Mouse (Mus musculus) hindbrain, postnatal 0 days (tissue): Measurements from ENCODE around the gene Itpripl1. TPM values are rescaled to one million over a fixed set of nuclear protein-coding genes. Genes with fewer than 3 reads are reported as not detected.

Source experiments
- ATAC-seq: fragments of 200-750 bp; cut with Nextera tagmentation; 2 replicates; pipeline ENCODE4 v1.8.0; 2017; ENCODE audit warnings: mild to moderate bottlenecking, moderate TSS enrichment, moderate library complexity
- DNase-seq: peaks from one replicate; pipeline ENCODE4 v3.0.0-alpha.2; 2015; ENCODE audit warnings: low spot score
- H3K27ac ChIP-seq: fragments of 300-500 bp; sonication (generic); 2 replicates; pipeline ENCODE4 v1.5.1; 2014; ENCODE audit warnings: mild to moderate bottlenecking
- H3K27me3 ChIP-seq: fragments of 300-500 bp; sonication (generic); 2 replicates; pipeline ENCODE4 v1.6.1; 2014; ENCODE audit warnings: low read length, mixed read lengths; ENCODE audit not compliant: insufficient read depth
- H3K36me3 ChIP-seq: fragments of 300-500 bp; sonication (generic); 2 replicates; pipeline ENCODE4 v1.6.1; 2014; ENCODE audit warnings: low read length, mixed read lengths; ENCODE audit not compliant: insufficient read depth
- H3K4me1 ChIP-seq: fragments of 300-500 bp; sonication (generic); 2 replicates; pipeline ENCODE4 v1.6.1; 2014; ENCODE audit warnings: antibody characterized with exemption, low read length, mixed read lengths; ENCODE audit not compliant: insufficient read depth
- H3K4me2 ChIP-seq: fragments of 300-500 bp; sonication (generic); 2 replicates; pipeline ENCODE4 v1.6.1; 2014; ENCODE audit warnings: low read depth, mild to moderate bottlenecking, low read length, moderate library complexity, mixed read lengths
- H3K4me3 ChIP-seq: fragments of 300-500 bp; sonication (generic); 2 replicates; pipeline ENCODE4 v1.5.1; 2014; ENCODE audit warnings: low read length
- H3K9ac ChIP-seq: fragments of 300-500 bp; sonication (generic); replicated peaks from 2 replicates; pipeline ENCODE4 v1.6.1; 2014; ENCODE audit warnings: mild to moderate bottlenecking, low read length, moderate library complexity, mixed read lengths
- H3K9me3 ChIP-seq: fragments of 300-500 bp; sonication (generic); 2 replicates; pipeline ENCODE4 v1.6.1; 2016; ENCODE audit warnings: low read length, mixed read lengths
- CTCF ChIP-seq: IDR thresholded peaks from 2 replicates; pipeline ENCODE4 v1.5.1; 2016; ENCODE audit warnings: antibody characterized with exemption, control low read depth, low read depth
- WGBS: fragments of 180-500 bp; shearing (Covaris S2); extraction: QIAGEN DNeasy Blood & Tissue Kit; methylation state at CpG from one replicate; pipeline ENCODE4 v1.1.7; 2014; 5-methylcytosine and 5-hydroxymethylcytosine counted together
- polyA plus RNA-seq: library from polyadenylated mRNA; unstranded; fragments of >200 nt; fragmentation: Nextera tagmentation; extraction: Ambion mirVana; gene quantifications from 2 replicates; pipeline ENCODE4 v1.2.1, GENCODE M21; 2015
- total RNA-seq: library from RNA; depleted of rRNA; stranded (reverse); fragments of >200 nt; gene quantifications from 2 replicates; pipeline ENCODE4 v1.2.3, GENCODE M21; 2014

Itpripl1 gene
- total and polyA plus RNA-seq, 2 experiments from 2014 or later = 11.0 to 14.6 TPM

- 14% methylated on average over 6 of the region's 6 CpGs for WGBS
- Histone ChIP-seq H3K4me1 (0 out of 2 replicates have a peak, but pooled peaks cover 3% of the 10 kb centered on the region), H3K27ac (no peak overlapping the region), H3K27me3 (no peaks in the 10 kb centered on the region), H3K9ac (peak overlapping the region; percentile 47; the same call in 1 of the 2 replicates), H3K36me3 (no peaks in the 10 kb centered on the region), H3K4me3 (peak overlapping the region; percentile 47), H3K4me2 (peak overlapping the region; percentile 68), H3K9me3 (no peaks in the 10 kb centered on the region)
- peak; percentile 18; the same call in 1 of the 2 replicates for ATAC-seq
- no peak for DNase-seq
- no peak for TF ChIP-seq CTCF
Observed at GRCm38 (mm10) chr2:127142577-127143157, 575 bp downstream of the Itpripl1 start.

- H3K4me3 ChIP-seq = no peak overlapping the region
- no peaks in the 10 kb centered on the region for H3K9me3 ChIP-seq
- H3K27ac ChIP-seq = no peak overlapping the region
- 86% methylated on average over 10 of the region's 10 CpGs for WGBS
- H3K36me3 ChIP-seq = no peaks in the 10 kb centered on the region
- H3K4me2 ChIP-seq = peak overlapping the region; percentile 68; the same call in 1 of the 2 replicates
- DNase-seq = no peak
- H3K9ac ChIP-seq = no peak overlapping the region
- ATAC-seq = peak; percentile 30; the same call in 1 of the 2 replicates
- H3K27me3 ChIP-seq = no peaks in the 10 kb centered on the region
- TF ChIP-seq CTCF = no peak
- H3K4me1 ChIP-seq = peaks cover 5% of the 10 kb centered on the region; the same call in 1 of the 2 replicates
Observed at GRCm38 (mm10) chr2:127142031-127142430, 1.2 kb downstream of the Itpripl1 start.

GRCm38 (mm10) chr2:127140011-127140410, 3.2 kb downstream of the Itpripl1 start:
- H3K9me3 ChIP-seq = no peaks in the 10 kb centered on the region
- no peaks in the 10 kb centered on the region for H3K27me3 ChIP-seq
- H3K27ac ChIP-seq = no peak overlapping the region
- no peak for TF ChIP-seq CTCF
- no peak overlapping the region for H3K4me2 ChIP-seq
- ATAC-seq (no peak), DNase-seq (no peak)
- H3K4me3 ChIP-seq = no peak overlapping the region
- H3K4me1 ChIP-seq = peaks cover 8% of the 10 kb centered on the region; the same call in 1 of the 2 replicates
- no peak overlapping the region for H3K9ac ChIP-seq
- H3K36me3 ChIP-seq = no peaks in the 10 kb centered on the region
- WGBS = 97% methylated on average over 7 of the region's 7 CpGs

- Histone ChIP-seq H3K9me3 (no peaks in the 10 kb centered on the region), H3K27ac (no peak overlapping the region), H3K4me3 (no peak overlapping the region), H3K27me3 (no peaks in the 10 kb centered on the region), H3K4me1 (peaks cover 8% of the 10 kb centered on the region; the same call in 1 of the 2 replicates), H3K9ac (no peak overlapping the region), H3K4me2 (no peak overlapping the region), H3K36me3 (no peaks in the 10 kb centered on the region)
- TF ChIP-seq CTCF = peak; percentile 17; the same call in 1 of the 2 replicates
- DNase-seq = no peak
- ATAC-seq = no peak
- 97% methylated on average over 1 of the region's 1 CpGs for WGBS
Observed at GRCm38 (mm10) chr2:127139605-127140004, 3.6 kb downstream of the Itpripl1 start.

GRCm38 (mm10) chr2:127139094-127139493, 4.1 kb downstream of the Itpripl1 start:
- no peak overlapping the region for H3K27ac ChIP-seq
- H3K4me2 ChIP-seq = no peak overlapping the region
- no peaks in the 10 kb centered on the region for H3K36me3 ChIP-seq
- peaks cover 8% of the 10 kb centered on the region; the same call in 1 of the 2 replicates for H3K4me1 ChIP-seq
- no peaks in the 10 kb centered on the region for H3K27me3 ChIP-seq
- no peaks in the 10 kb centered on the region for H3K9me3 ChIP-seq
- no peak for DNase-seq
- H3K4me3 ChIP-seq = no peak overlapping the region
- ATAC-seq = no peak
- WGBS = 89% methylated on average over 8 of the region's 8 CpGs
- H3K9ac ChIP-seq = no peak overlapping the region
- TF ChIP-seq CTCF = no peak

GRCm38 (mm10) chr2:127138449-127138848, 4.8 kb downstream of the Itpripl1 start:
- H3K4me2 ChIP-seq = no peak overlapping the region
- 79% methylated on average over 4 of the region's 4 CpGs for WGBS
- no peaks in the 10 kb centered on the region for H3K9me3 ChIP-seq
- ATAC-seq (no peak), DNase-seq (no peak)
- no peak overlapping the region for H3K4me3 ChIP-seq
- no peak for TF ChIP-seq CTCF
- H3K36me3 ChIP-seq = no peaks in the 10 kb centered on the region
- no peaks in the 10 kb centered on the region for H3K27me3 ChIP-seq
- H3K9ac ChIP-seq = no peak overlapping the region
- peaks cover 5% of the 10 kb centered on the region; the same call in 1 of the 2 replicates for H3K4me1 ChIP-seq
- H3K27ac ChIP-seq = no peak overlapping the region

- ATAC-seq = no peak
- H3K4me3 ChIP-seq = no peak overlapping the region
- H3K4me2 ChIP-seq = no peak overlapping the region
- WGBS = 78% methylated on average over 10 of the region's 10 CpGs
- no peak for DNase-seq
- H3K27me3 ChIP-seq = no peaks in the 10 kb centered on the region
- peaks cover 5% of the 10 kb centered on the region; the same call in 1 of the 2 replicates for H3K4me1 ChIP-seq
- no peak overlapping the region for H3K27ac ChIP-seq
- H3K9me3 ChIP-seq = no peaks in the 10 kb centered on the region
- H3K9ac ChIP-seq = no peak overlapping the region
- no peak for TF ChIP-seq CTCF
- no peaks in the 10 kb centered on the region for H3K36me3 ChIP-seq
Observed at GRCm38 (mm10) chr2:127137838-127138420, 5.3 kb downstream of the Itpripl1 start.
